Comparison of ENCODE assay signal across 32 mouse cellular contexts in the genomic region with DNA sequence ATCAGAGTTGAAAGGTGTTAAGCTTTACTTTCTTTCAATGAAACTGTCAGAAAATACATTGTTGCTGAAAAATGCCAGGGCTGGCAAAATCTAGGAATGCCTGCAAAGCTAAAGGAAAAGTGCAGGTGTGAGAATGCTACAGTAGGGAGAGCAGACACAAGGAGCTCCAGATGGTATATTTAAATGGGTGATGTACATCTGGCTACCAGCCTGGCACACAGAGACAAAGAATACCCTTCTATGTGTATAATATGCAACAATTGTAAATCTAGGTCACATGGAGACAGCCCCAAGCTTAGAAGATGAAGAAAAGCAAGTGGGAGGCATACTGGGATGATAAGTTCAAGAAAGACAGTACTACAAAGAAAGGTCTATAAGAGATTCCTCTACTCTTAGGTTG.
DNase-seq lines count a peak whose midpoint lies in the region; ATAC-seq and TF ChIP-seq lines count a peak whose summit lies in the region.
"Had no signal": no experiment of that assay in that cellular context is flagged by ENCODE, and none has a peak within 500 bp of the region (broad histone marks: within the 10 kb centered on the region; RNA-seq: fewer than 3 reads in every experiment).

No protein-coding gene starts in this region.

- H3K4me2 ChIP-seq in liver, postnatal 0 days (ENCODE audit: low read depth, low read length), result no peak overlapping the region
- H3K4me2 ChIP-seq: forebrain, embryonic 15.5 days; heart, embryonic 12.5 days; hindbrain, embryonic 13.5 days; limb, embryonic 12.5 days; liver, embryonic 15.5 days; lung, embryonic 15.5 days; midbrain, embryonic 15.5 days; neural tube, embryonic 15.5 days had no signal

- H3K27me3 ChIP-seq in liver, postnatal 0 days (ENCODE audit: insufficient read depth, low read length), result no peaks in the 10 kb centered on the region
- H3K27me3 ChIP-seq: forebrain, embryonic 15.5 days; heart, embryonic 12.5 days; hindbrain, embryonic 13.5 days; limb, embryonic 12.5 days; liver, embryonic 15.5 days; lung, embryonic 15.5 days; midbrain, embryonic 15.5 days; neural tube, embryonic 15.5 days had no signal

- no peak for TF ChIP-seq CTCF in liver, postnatal 0 days (IDR thresholded peaks at IDR 0.05; ENCODE audit: low read depth)

- no peak for TF ChIP-seq EP300 in liver, postnatal 0 days (IDR thresholded peaks at IDR 0.05; ENCODE audit: low read depth)

- peak; percentile 11 for DNase-seq in layer of hippocampus, adult 11-12 months (ENCODE audit: low spot score)
- DNase-seq in layer of hippocampus, postnatal 14 days (ENCODE audit: low spot score in 2 of 2), result no peak
- peak; percentile 50 for DNase-seq in right cerebral cortex, adult 18-20 months
- no peak for DNase-seq in right cerebral cortex, postnatal 4 days
- peak; percentile 28 to 42 for DNase-seq in left cerebral cortex, postnatal 14 days (ENCODE audit: low spot score in 2 of 2)
- DNase-seq in right cerebral cortex, postnatal 36 days (ENCODE audit: low spot score in 2 of 2), result peak; percentile 11 to 60
- no peak for DNase-seq in liver, postnatal 0 days
- no peak for DNase-seq in embryo, embryonic 10.5 days (ENCODE audit: low spot score)
- DNase-seq: adrenal gland, postnatal 36 days; cerebellum, adult 8-10 months; cerebellum, postnatal 25 days; gastrocnemius, adult 2 months; gastrocnemius, postnatal 36 days; heart, adult 2 months; heart, postnatal 4 days; kidney, adult 8-10 months; kidney, postnatal 4 days; retina, postnatal 1 day; spleen, adult 18-20 months; thymus, adult 18-20 months; thymus, postnatal 25 days had no signal

- no peak overlapping the region for H3K27ac ChIP-seq in liver, postnatal 0 days (ENCODE audit: low read depth)
- H3K27ac ChIP-seq: forebrain, embryonic 15.5 days; gastrocnemius, adult 2 months; heart, adult 2 months; hindbrain, embryonic 13.5 days; kidney, postnatal 0 days; limb, embryonic 12.5 days; liver, embryonic 15.5 days; lung, embryonic 15.5 days; midbrain, embryonic 10.5 days; midbrain, embryonic 15.5 days; neural tube, embryonic 15.5 days had no signal

- H3K36me3 ChIP-seq in liver, postnatal 0 days (replicated peaks; ENCODE audit: insufficient read depth, low read length), result no peaks in the 10 kb centered on the region
- H3K36me3 ChIP-seq: forebrain, embryonic 15.5 days; heart, embryonic 12.5 days; hindbrain, embryonic 13.5 days; limb, embryonic 12.5 days; liver, embryonic 15.5 days; lung, embryonic 15.5 days; midbrain, embryonic 10.5 days; midbrain, embryonic 15.5 days; neural tube, embryonic 15.5 days had no signal

- no peaks in the 10 kb centered on the region for H3K4me1 ChIP-seq in liver, postnatal 0 days (ENCODE audit: insufficient read depth)
- H3K4me1 ChIP-seq: heart, embryonic 12.5 days; hindbrain, embryonic 13.5 days; limb, embryonic 12.5 days; liver, embryonic 15.5 days; lung, embryonic 15.5 days; midbrain, embryonic 10.5 days; midbrain, embryonic 15.5 days; neural tube, embryonic 15.5 days had no signal

- H3K9me3 ChIP-seq in liver, postnatal 0 days (ENCODE audit: low read length), result peaks cover 2% of the 10 kb centered on the region; the same call in 1 of the 2 replicates
- H3K9me3 ChIP-seq: forebrain, embryonic 15.5 days; heart, embryonic 12.5 days; hindbrain, embryonic 13.5 days; limb, embryonic 12.5 days; liver, embryonic 15.5 days; lung, embryonic 15.5 days; midbrain, embryonic 10.5 days; midbrain, embryonic 15.5 days; neural tube, embryonic 15.5 days had no signal

- intact Hi-C loops in left cerebral cortex, postnatal 14 days (cut with DNase I), result no loop called here

- no peak for ATAC-seq in liver, postnatal 0 days
- ATAC-seq: forebrain, embryonic 15.5 days; intestine, embryonic 16.5 days; midbrain, embryonic 15.5 days had no signal

- no peak overlapping the region for H3K9ac ChIP-seq in liver, postnatal 0 days (replicated peaks)
- H3K9ac ChIP-seq: forebrain, embryonic 15.5 days; heart, embryonic 12.5 days; hindbrain, embryonic 13.5 days; limb, embryonic 12.5 days; liver, embryonic 15.5 days; lung, embryonic 15.5 days; midbrain, embryonic 15.5 days; neural tube, embryonic 15.5 days had no signal

- no peak overlapping the region for H3K4me3 ChIP-seq in liver, postnatal 0 days (ENCODE audit: low read depth, low read length)
- H3K4me3 ChIP-seq: forebrain, embryonic 15.5 days; gastrocnemius, adult 2 months; heart, adult 2 months; heart, embryonic 12.5 days; hindbrain, embryonic 13.5 days; limb, embryonic 12.5 days; liver, embryonic 15.5 days; lung, embryonic 15.5 days; midbrain, embryonic 10.5 days; midbrain, embryonic 15.5 days; neural tube, embryonic 15.5 days had no signal

Comparison
In these comparisons a context has a peak if more than half of its experiments do, and no peak if none do; other contexts are left out.
1. DNase-seq: peak in layer of hippocampus, adult 11-12 months (single experiment), right cerebral cortex, adult 18-20 months (single experiment), left cerebral cortex, postnatal 14 days (2 of 2) and right cerebral cortex, postnatal 36 days (2 of 2); none in layer of hippocampus, postnatal 14 days (0 of 2), right cerebral cortex, postnatal 4 days (single experiment), liver, postnatal 0 days (single experiment) and embryo, embryonic 10.5 days (single experiment).